Mouse (Mus musculus) ES-Bruce4 (cell line): ENCODE data around the gene Gm12789.

ENCODE experiments used
- CTCF ChIP-seq: IDR thresholded peaks from one replicate; pipeline ENCODE4 v1.8.1; 2011; ENCODE audit warnings: low read depth, low read length
- POLR2A ChIP-seq: IDR thresholded peaks from one replicate; pipeline ENCODE4 v1.8.1; 2011; ENCODE audit warnings: low read length; ENCODE audit not compliant: insufficient read depth

DNA sequence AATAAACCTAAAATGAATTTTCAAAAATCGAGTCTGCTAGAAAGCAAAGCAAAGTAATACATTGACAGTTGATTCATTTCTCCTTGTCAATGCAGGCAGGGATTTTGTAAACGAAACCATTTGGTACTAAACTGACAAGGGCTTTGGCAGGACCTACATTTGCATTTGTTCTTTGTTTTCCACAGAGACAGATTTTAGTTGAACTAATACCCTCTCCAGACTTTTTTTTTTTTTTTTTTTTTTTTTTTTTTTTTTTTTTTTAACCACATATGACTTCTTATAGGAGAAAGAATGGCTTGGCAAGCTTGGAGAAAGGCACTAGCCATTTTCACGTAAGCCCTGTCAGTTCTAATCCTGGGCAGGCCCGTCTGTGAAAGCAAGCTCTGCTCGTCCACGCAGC, 40.2 kb downstream of the Gm12789 start:
- TF ChIP-seq POLR2A (no peak), CTCF (no peak)
